Mouse (Mus musculus): ENCODE results near the gene Slc44a2. TPM values are rescaled to one million over a fixed set of nuclear protein-coding genes. Genes with fewer than 3 reads are reported as not detected.

The Slc44a2 gene
- polyA plus RNA-seq, 1 experiment from 2014 or later = 85.2 TPM

Other genes starting within 250 kb of the Slc44a2 start
- 0.96 and 1.7 TPM in 2 replicates for gene Gm49373, start 247.6 kb upstream of the Slc44a2 start, polyA plus RNA-seq (2016; fragmentation: Nextera tagmentation; extraction: Ambion mirVana)
- 44.0 and 57.0 TPM in 2 replicates for gene Fdx1l, start 247.1 kb upstream of the Slc44a2 start, polyA plus RNA-seq (2016; fragmentation: Nextera tagmentation; extraction: Ambion mirVana)
- gene Gm38431, start 228.7 kb upstream of the Slc44a2 start, polyA plus RNA-seq (2016; fragmentation: Nextera tagmentation; extraction: Ambion mirVana) = 1.6 and 2.8 TPM in 2 replicates
- 54.2 and 63.4 TPM in 2 replicates for gene Raver1, start 228.7 kb upstream of the Slc44a2 start, polyA plus RNA-seq (2016; fragmentation: Nextera tagmentation; extraction: Ambion mirVana)
- gene Tyk2, start 189.5 kb upstream of the Slc44a2 start, polyA plus RNA-seq (2016; fragmentation: Nextera tagmentation; extraction: Ambion mirVana) = 14.1 and 15.2 TPM in 2 replicates
- 271 and 293 TPM in 2 replicates for gene Cdc37, start 170.7 kb upstream of the Slc44a2 start, polyA plus RNA-seq (2016; fragmentation: Nextera tagmentation; extraction: Ambion mirVana)
- gene Pde4a, start 155.0 kb upstream of the Slc44a2 start, polyA plus RNA-seq (2016; fragmentation: Nextera tagmentation; extraction: Ambion mirVana) = 12.3 and 14.7 TPM in 2 replicates
- 53.9 and 55.1 TPM in 2 replicates for gene Keap1, start 81.3 kb upstream of the Slc44a2 start, polyA plus RNA-seq (2016; fragmentation: Nextera tagmentation; extraction: Ambion mirVana)
- gene S1pr5, start 72.3 kb upstream of the Slc44a2 start, polyA plus RNA-seq (2016; fragmentation: Nextera tagmentation; extraction: Ambion mirVana) = 1.5 and 2.0 TPM in 2 replicates
- 57.4 and 57.6 TPM in 2 replicates for gene Atg4d, start 55.4 kb upstream of the Slc44a2 start, polyA plus RNA-seq (2016; fragmentation: Nextera tagmentation; extraction: Ambion mirVana)
- gene Kri1, start 32.7 kb upstream of the Slc44a2 start, polyA plus RNA-seq (2016; fragmentation: Nextera tagmentation; extraction: Ambion mirVana) = 18.0 and 25.2 TPM in 2 replicates
- gene Cdkn2d, start 29.3 kb upstream of the Slc44a2 start, polyA plus RNA-seq (2016; fragmentation: Nextera tagmentation; extraction: Ambion mirVana) = 94.6 and 96.1 TPM in 2 replicates
- 0.65 and 1.3 TPM in 2 replicates for gene Ap1m2, start 8.4 kb upstream of the Slc44a2 start, polyA plus RNA-seq (2016; fragmentation: Nextera tagmentation; extraction: Ambion mirVana)
- gene Ilf3, start 47.2 kb downstream of the Slc44a2 start, polyA plus RNA-seq (2016; fragmentation: Nextera tagmentation; extraction: Ambion mirVana) = 280 and 286 TPM in 2 replicates
- gene Qtrt1, start 91.1 kb downstream of the Slc44a2 start, polyA plus RNA-seq (2016; fragmentation: Nextera tagmentation; extraction: Ambion mirVana) = 42.3 and 49.5 TPM in 2 replicates
- 74.7 and 80.4 TPM in 2 replicates for gene Dnm2, start 104.2 kb downstream of the Slc44a2 start, polyA plus RNA-seq (2016; fragmentation: Nextera tagmentation; extraction: Ambion mirVana)
- 67.3 and 69.1 TPM in 2 replicates for gene Tmed1, start 189.6 kb downstream of the Slc44a2 start, polyA plus RNA-seq (2016; fragmentation: Nextera tagmentation; extraction: Ambion mirVana)
- 4.5 and 4.7 TPM in 2 replicates for gene AB124611, start 205.5 kb downstream of the Slc44a2 start, polyA plus RNA-seq (2016; fragmentation: Nextera tagmentation; extraction: Ambion mirVana)
- gene Carm1, start 226.2 kb downstream of the Slc44a2 start, polyA plus RNA-seq (2016; fragmentation: Nextera tagmentation; extraction: Ambion mirVana) = 64.4 and 77.4 TPM in 2 replicates

Data from neural tube, embryonic 12.5 days (tissue).